Mouse (Mus musculus) left cerebral cortex, adult 18-20 months (tissue): ENCODE measurements around the gene Defb30. TPM values are rescaled to one million over a fixed set of nuclear protein-coding genes. Genes with fewer than 3 reads are reported as not detected.
A peak's percentile ranks its signal among the peaks of the same experiment; 100 is the strongest.

ENCODE experiments used
- DNase-seq, 2 experiments: peaks; one replicate each; pipeline ENCODE4 v3.0.0; 2021 to 2022; ENCODE audit warnings: low spot score in 2 of 2, mixed read lengths in 1 of 2
- long read RNA-seq, 2 experiments: library from polyadenylated mRNA; stranded (forward); transcript quantifications; one replicate each; pipeline ENCODE4 v2.0.0; 2021
- total RNA-seq, 2 experiments: library from RNA; stranded (reverse); gene quantifications; 2 replicates each; pipeline ENCODE4 v1.2.3; 2021

Gene Defb30
- not detected for total RNA-seq
- long read RNA-seq, experiment 1, result 0 reads
- long read RNA-seq, experiment 2, result 0 reads

- DNase-seq, result no peak
Measured at GRCm38 (mm10) chr14:63049910-63050370, at the start of gene Defb30. Gene Defb30, minus strand, starts transcription at chr14:63049960.

GRCm38 (mm10) chr14:63067708-63068107 lies 17.9 kb upstream of the Defb30 start:
- DNase-seq, result no peak

- peak; percentile 61 to 79 for DNase-seq
Measured at GRCm38 (mm10) chr14:63066630-63067310, 17.0 kb upstream of the Defb30 start.

- DNase-seq, result no peak
Measured at GRCm38 (mm10) chr14:63065391-63065790, 15.6 kb upstream of the Defb30 start.

GRCm38 (mm10) chr14:63062184-63062583 lies 12.4 kb upstream of the Defb30 start:
- DNase-seq, result no peak

GRCm38 (mm10) chr14:63060361-63060760 lies 10.6 kb upstream of the Defb30 start:
- DNase-seq, result no peak

- DNase-seq, result peak; percentile 7 to 38
Measured at GRCm38 (mm10) chr14:63054729-63055128, 5.0 kb upstream of the Defb30 start.

GRCm38 (mm10) chr14:63050769-63051168 lies 1.0 kb upstream of the Defb30 start:
- peak; percentile 30 to 71 for DNase-seq

GRCm38 (mm10) chr14:63046691-63047090 lies 3.1 kb downstream of the Defb30 start, which contains the start of gene Defb42:
Gene Defb42, plus strand, starts transcription at chr14:63046991.
- DNase-seq, result no peak

- peak in 1 of 2 experiments; percentile 38 for DNase-seq
Measured at GRCm38 (mm10) chr14:63020524-63021156, 29.1 kb downstream of the Defb30 start.

GRCm38 (mm10) chr14:63014667-63015066 lies 35.1 kb downstream of the Defb30 start:
- DNase-seq, result no peak

- no peak for DNase-seq
Measured at GRCm38 (mm10) chr14:63013082-63013481, 36.7 kb downstream of the Defb30 start.

GRCm38 (mm10) chr14:63011471-63011870 lies 38.3 kb downstream of the Defb30 start, which contains the start of gene Defb43:
Gene Defb43, plus strand, starts transcription at chr14:63011771.
- DNase-seq, result no peak

GRCm38 (mm10) chr14:63002588-63002987 lies 47.2 kb downstream of the Defb30 start:
- no peak for DNase-seq

GRCm38 (mm10) chr14:62998977-62999376 lies 50.8 kb downstream of the Defb30 start:
- DNase-seq, result no peak

- DNase-seq, result no peak
Measured at GRCm38 (mm10) chr14:62997777-62998176, 52.0 kb downstream of the Defb30 start, which contains the start of gene Defb47. Gene Defb47, plus strand, starts transcription at chr14:62998077.

- no peak for DNase-seq
Measured at GRCm38 (mm10) chr14:62991849-62992510, 57.8 kb downstream of the Defb30 start.

GRCm38 (mm10) chr14:62991271-62991670 lies 58.5 kb downstream of the Defb30 start:
- no peak for DNase-seq

GRCm38 (mm10) chr14:62984410-62984809 lies 65.3 kb downstream of the Defb30 start, which contains the start of gene Defb48:
Gene Defb48, minus strand, starts transcription at chr14:62984510.
- no peak for DNase-seq
